Mouse (Mus musculus) ES-E14 (cell line): ENCODE results near the gene Evi5.

Source experiments
- CHD2 ChIP-seq: IDR thresholded peaks from 2 replicates; pipeline ENCODE4 v1.6.1; 2014; ENCODE audit warnings: mild to moderate bottlenecking, low read depth, low read length, inconsistent platforms
- ZC3H11A ChIP-seq: IDR thresholded peaks from 2 replicates; pipeline ENCODE4 v1.6.1; 2012; ENCODE audit warnings: low read depth, mild to moderate bottlenecking, inconsistent platforms, low read length, borderline replicate concordance
- ZNF384 ChIP-seq: IDR thresholded peaks from 2 replicates; pipeline ENCODE4 v1.6.1; 2012; ENCODE audit warnings: low read depth, low read length, inconsistent platforms

- TF ChIP-seq ZC3H11A = no peak
- TF ChIP-seq CHD2 = no peak
- no peak for TF ChIP-seq ZNF384
These were observed 67.4 kb downstream of the Evi5 start for GRCm38 (mm10) chr5:107807496-107807895.
